Mouse (Mus musculus) G1E (cell line): ENCODE data around the gene Zfp597.

ENCODE experiments used
- CTCF ChIP-seq: IDR thresholded peaks from 2 replicates; pipeline ENCODE4 v1.5.1; 2012; ENCODE audit warnings: low read depth, low read length, inconsistent platforms, mixed read lengths
- GATA1 ChIP-seq: IDR thresholded peaks from 2 replicates; pipeline ENCODE4 v1.6.1; 2012; ENCODE audit warnings: borderline replicate concordance, low read length, inconsistent platforms, mixed read lengths
- GATA2 ChIP-seq: IDR thresholded peaks from 2 replicates; pipeline ENCODE4 v1.6.1; 2012; ENCODE audit warnings: low read depth, low read length, inconsistent platforms, borderline replicate concordance
- POLR2AphosphoS5 ChIP-seq: IDR thresholded peaks from 2 replicates; pipeline ENCODE4 v1.6.1; 2012; ENCODE audit warnings: low read depth, low read length, inconsistent platforms; ENCODE audit not compliant: insufficient replicate concordance
- TAL1 ChIP-seq: conservative IDR thresholded peaks from 2 replicates; pipeline ENCODE4 v1.6.1; 2012; ENCODE audit warnings: low read depth, low read length, inconsistent platforms, mixed read lengths

- TF ChIP-seq CTCF, result no peak
- TF ChIP-seq POLR2AphosphoS5, result no peak
- no peak for TF ChIP-seq GATA1
- no peak for TF ChIP-seq GATA2
- TF ChIP-seq TAL1, result no peak
Observed at GRCm38 (mm10) chr16:3933536-3933935, 49.2 kb upstream of the Zfp597 start.
